Mouse (Mus musculus) forebrain, postnatal 0 days (tissue): ENCODE measurements around the gene Lrrc46. TPM values are rescaled to one million over a fixed set of nuclear protein-coding genes. Genes with fewer than 3 reads are reported as not detected.
A peak's percentile ranks its signal among the peaks of the same experiment; 100 is the strongest.

Experiments used
- ATAC-seq: fragments of 200-750 bp; cut with Nextera tagmentation; 2 replicates; pipeline ENCODE4 v1.8.0; 2017; ENCODE audit warnings: mild to moderate bottlenecking, moderate library complexity
- DNase-seq: peaks from one replicate; pipeline ENCODE4 v3.0.0-alpha.2; 2015
- H3K27ac ChIP-seq: fragments of 300-500 bp; sonication (generic); 2 replicates; pipeline ENCODE4 v1.5.1; 2014; ENCODE audit warnings: low read depth, mild to moderate bottlenecking, antibody characterized with exemption, low read length, moderate library complexity, mixed read lengths
- H3K27me3 ChIP-seq: fragments of 300-500 bp; sonication (generic); 2 replicates; pipeline ENCODE4 v1.6.1; 2014; ENCODE audit warnings: mild to moderate bottlenecking, low read length, mixed read lengths; ENCODE audit not compliant: insufficient read depth
- H3K36me3 ChIP-seq: fragments of 300-500 bp; sonication (generic); 2 replicates; pipeline ENCODE4 v1.6.1; 2014; ENCODE audit warnings: mild to moderate bottlenecking, moderate library complexity; ENCODE audit not compliant: insufficient read depth
- H3K4me1 ChIP-seq: fragments of 300-500 bp; sonication (generic); 2 replicates; pipeline ENCODE4 v1.6.1; 2014; ENCODE audit warnings: antibody characterized with exemption; ENCODE audit not compliant: insufficient read depth
- H3K4me2 ChIP-seq: fragments of 300-500 bp; sonication (generic); 2 replicates; pipeline ENCODE4 v1.6.1; 2014; ENCODE audit warnings: low read depth, mild to moderate bottlenecking, moderate library complexity
- H3K4me3 ChIP-seq: fragments of 300-500 bp; sonication (generic); 2 replicates; pipeline ENCODE4 v1.5.1; 2014; ENCODE audit warnings: low read depth, low read length, mixed read lengths
- H3K9ac ChIP-seq: fragments of 300-500 bp; sonication (generic); 2 replicates; pipeline ENCODE4 v1.6.1; 2014; ENCODE audit warnings: mild to moderate bottlenecking
- H3K9me3 ChIP-seq: fragments of 300-500 bp; sonication (generic); 2 replicates; pipeline ENCODE4 v1.6.1; 2016; ENCODE audit warnings: low read length
- CTCF ChIP-seq: sonication (generic); IDR thresholded peaks from 2 replicates; pipeline ENCODE4 v1.5.1; 2016; ENCODE audit warnings: antibody characterized with exemption, control low read depth, low read depth
- WGBS: fragments of 180-500 bp; shearing (Covaris S2); extraction: QIAGEN DNeasy Blood & Tissue Kit; methylation state at CpG from one replicate; pipeline ENCODE4 v1.1.7; 2014; 5-methylcytosine and 5-hydroxymethylcytosine counted together
- polyA plus RNA-seq: library from polyadenylated mRNA; unstranded; fragments of >200 nt; fragmentation: Nextera tagmentation; extraction: Ambion mirVana; gene quantifications from 2 replicates; pipeline ENCODE4 v1.2.1, GENCODE M21; 2015
- total RNA-seq: library from RNA; depleted of rRNA; stranded (reverse); fragments of >200 nt; gene quantifications from 2 replicates; pipeline ENCODE4 v1.2.3, GENCODE M21; 2014

The Lrrc46 gene
- total and polyA plus RNA-seq, 2 experiments from 2014 or later = 1.6 to 5.8 TPM

DNA sequence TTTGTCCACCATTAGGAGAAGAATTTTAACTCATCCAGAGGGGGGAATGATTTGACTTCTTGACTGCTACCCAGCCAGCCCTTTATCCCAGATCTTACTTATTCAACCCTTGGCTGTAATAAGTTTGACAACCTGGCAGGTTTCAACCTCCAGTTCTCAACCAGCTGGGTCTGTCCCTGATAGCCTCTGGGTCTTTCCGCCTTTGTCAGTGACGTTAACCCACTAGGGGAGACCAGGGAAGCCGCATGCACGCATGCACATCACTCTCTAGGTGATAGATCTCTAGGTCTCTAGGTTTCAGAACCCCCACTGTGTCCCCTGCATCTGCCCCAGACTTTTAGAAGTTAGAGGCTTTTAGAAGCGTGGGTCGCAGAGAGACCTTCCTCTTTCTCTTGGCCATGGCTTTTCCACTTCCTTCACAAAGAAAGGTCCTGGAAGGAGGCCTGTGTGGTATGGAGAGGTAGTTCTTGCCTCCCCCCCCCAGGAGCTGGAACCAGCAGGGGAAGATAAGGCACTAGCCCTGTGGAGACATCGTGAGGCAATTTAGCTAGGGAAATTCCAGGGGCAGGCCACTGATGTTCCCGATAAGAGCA, 31.9 kb downstream of the Lrrc46 start:
- ATAC-seq (no peak), DNase-seq (no peak)
- Histone ChIP-seq H3K36me3 (no peaks in the 10 kb centered on the region), H3K4me2 (no peak overlapping the region), H3K9ac (no peak overlapping the region), H3K27me3 (peaks cover 4% of the 10 kb centered on the region), H3K4me1 (no peaks in the 10 kb centered on the region), H3K27ac (no peak overlapping the region), H3K9me3 (no peaks in the 10 kb centered on the region), H3K4me3 (no peak overlapping the region)
- TF ChIP-seq CTCF = no peak
- 69% methylated on average over 8 of the region's 8 CpGs for WGBS

DNA sequence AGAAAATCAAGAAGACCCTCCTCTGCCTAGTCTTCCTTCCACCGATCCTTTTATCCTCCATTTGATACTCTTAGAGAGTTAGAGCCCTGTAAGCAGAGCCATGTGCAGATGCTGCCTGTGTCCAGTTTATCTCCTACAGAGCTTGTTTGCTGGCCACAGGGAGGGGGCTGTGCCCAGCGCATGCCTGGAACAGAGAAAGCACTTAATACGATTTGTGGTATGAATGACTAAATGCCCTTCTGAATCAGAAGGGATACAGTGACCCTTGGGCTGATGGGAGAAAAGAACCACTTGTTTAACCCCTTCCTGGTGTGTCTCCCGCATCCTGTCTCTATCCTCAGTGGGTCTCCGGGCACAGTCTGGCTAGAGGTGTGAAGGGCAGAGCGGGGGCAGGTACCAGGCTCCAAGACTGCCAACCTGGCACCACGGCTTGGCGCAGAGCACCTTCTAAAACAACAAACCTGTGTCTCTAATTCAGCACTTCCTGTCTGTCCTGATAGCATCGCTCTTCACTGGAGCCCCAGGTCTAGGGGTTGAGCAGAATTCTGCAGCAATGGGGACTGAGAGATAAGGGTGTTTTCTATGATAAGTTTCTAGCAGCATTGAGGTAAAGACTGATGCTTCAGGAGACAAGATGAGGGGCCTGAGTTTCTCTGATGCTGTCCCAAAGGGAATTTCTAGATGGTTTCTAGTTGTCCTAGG, 34.0 kb downstream of the Lrrc46 start:
- Histone ChIP-seq H3K9ac (no peak overlapping the region), H3K27ac (no peak overlapping the region), H3K4me2 (no peak overlapping the region), H3K4me1 (no peaks in the 10 kb centered on the region), H3K4me3 (no peak overlapping the region), H3K27me3 (no peaks in the 10 kb centered on the region; the same call in none of the 2 replicates), H3K36me3 (no peaks in the 10 kb centered on the region), H3K9me3 (no peaks in the 10 kb centered on the region)
- no peak for DNase-seq
- ATAC-seq = no peak
- 70% methylated on average over 9 of the region's 9 CpGs for WGBS
- no peak for TF ChIP-seq CTCF

DNA sequence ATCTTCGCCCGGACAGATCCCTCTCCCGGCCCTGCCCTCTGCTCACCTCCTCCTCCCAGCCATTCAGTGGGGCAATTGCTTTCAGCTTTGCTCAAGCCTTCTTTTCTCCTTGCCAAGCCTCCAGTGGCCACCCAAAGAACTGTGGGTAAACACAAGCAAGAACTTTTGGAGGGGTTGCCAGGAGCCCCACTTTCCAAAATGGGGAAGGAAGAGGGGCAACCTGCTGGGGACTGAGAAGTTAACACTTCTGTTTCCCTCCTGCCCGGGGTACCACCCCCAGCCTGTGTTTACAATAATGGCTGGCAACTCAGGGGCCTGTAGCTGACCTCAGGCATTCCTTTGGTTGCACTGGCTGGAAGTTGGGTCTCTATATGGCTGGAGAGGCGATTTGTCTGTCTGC, 38.0 kb downstream of the Lrrc46 start:
- Histone ChIP-seq H3K36me3 (no peaks in the 10 kb centered on the region), H3K27ac (no peak overlapping the region), H3K9me3 (no peaks in the 10 kb centered on the region), H3K4me1 (no peaks in the 10 kb centered on the region), H3K4me3 (no peak overlapping the region), H3K9ac (no peak overlapping the region), H3K4me2 (no peak overlapping the region), H3K27me3 (no peaks in the 10 kb centered on the region)
- no peak for DNase-seq
- whole genome bisulfite sequencing = 49% methylated on average over 5 of the region's 5 CpGs
- TF ChIP-seq CTCF = no peak
- no peak for ATAC-seq

DNA sequence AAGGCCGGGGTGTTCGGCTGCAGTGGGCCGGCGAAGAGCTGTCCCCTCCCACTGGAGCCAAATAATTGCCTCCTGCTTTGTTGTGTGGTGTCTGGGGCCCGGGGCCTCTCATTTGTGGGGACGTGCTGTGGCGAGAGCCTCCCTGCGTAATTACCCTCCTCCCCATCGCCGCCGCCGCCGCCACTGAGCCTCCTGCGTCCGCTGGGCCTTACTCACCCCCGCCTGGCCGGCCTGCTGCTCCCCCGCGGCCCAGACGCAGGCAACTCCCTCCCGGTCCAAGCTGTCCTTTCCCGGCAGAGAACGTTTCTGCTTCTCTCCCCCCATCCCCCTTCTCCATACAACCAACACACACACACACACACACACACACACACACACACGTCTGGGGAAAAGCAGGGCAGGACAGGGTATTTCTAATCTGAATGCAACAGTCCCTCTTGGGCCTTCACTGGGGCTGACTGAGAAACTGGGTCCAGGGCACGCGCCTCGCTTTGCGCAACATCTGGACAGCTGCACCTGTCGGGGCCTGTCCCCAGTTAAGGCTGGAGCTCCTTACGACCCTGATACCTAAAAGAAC, 43.7 kb downstream of the Lrrc46 start:
- TF ChIP-seq CTCF = no peak
- Histone ChIP-seq H3K9ac (peak overlapping the region; percentile 56), H3K36me3 (no peaks in the 10 kb centered on the region), H3K27me3 (no peaks in the 10 kb centered on the region), H3K27ac (no peak overlapping the region), H3K4me2 (peak overlapping the region; percentile 54), H3K4me3 (peak overlapping the region; percentile 32), H3K9me3 (no peaks in the 10 kb centered on the region), H3K4me1 (no peaks in the 10 kb centered on the region; the same call in 1 of the 2 replicates)
- ATAC-seq (peak; percentile 53), DNase-seq (peak; percentile 20)
- 5% methylated on average over 30 of the region's 30 CpGs for WGBS

DNA sequence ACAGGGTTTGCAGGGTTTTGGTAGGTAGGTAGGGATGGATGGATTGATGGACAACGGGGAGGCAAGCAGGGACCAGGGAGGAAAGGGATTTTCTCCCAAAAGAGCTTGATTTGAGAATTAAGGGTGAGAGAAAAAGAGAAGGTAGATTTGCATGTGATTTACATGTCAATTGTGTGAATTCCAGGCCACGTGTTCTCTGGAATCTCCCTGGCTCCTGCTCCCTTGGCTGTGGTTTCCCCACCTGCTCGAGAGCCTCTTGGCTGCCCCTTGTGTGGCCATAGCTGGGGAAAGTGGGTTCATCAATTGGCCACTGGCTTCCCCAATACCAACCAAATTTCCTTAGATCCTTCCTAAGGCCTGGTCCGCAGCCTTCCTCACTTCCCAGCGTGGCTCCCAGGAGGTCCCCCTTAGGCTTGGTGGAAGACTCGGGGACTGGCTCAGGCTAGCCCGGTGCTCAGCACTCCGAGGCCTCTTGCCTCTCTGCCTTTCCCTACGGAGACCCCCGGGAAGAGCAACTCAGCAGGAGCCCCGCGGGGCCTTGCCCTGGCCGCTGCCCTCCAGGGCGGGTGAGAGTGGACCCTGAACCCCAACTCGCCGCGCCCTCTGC, 44.3 kb downstream of the Lrrc46 start:
- 7% methylated on average over 17 of the region's 17 CpGs for WGBS
- DNase-seq = peak; percentile 37
- Histone ChIP-seq H3K27me3 (no peaks in the 10 kb centered on the region), H3K4me3 (peak overlapping the region; percentile 32), H3K36me3 (no peaks in the 10 kb centered on the region), H3K4me2 (peak overlapping the region; percentile 54), H3K4me1 (no peaks in the 10 kb centered on the region; the same call in 1 of the 2 replicates), H3K9ac (peak overlapping the region; percentile 56), H3K9me3 (no peaks in the 10 kb centered on the region), H3K27ac (no peak overlapping the region)
- peak; percentile 61 for ATAC-seq
- no peak for TF ChIP-seq CTCF

DNA sequence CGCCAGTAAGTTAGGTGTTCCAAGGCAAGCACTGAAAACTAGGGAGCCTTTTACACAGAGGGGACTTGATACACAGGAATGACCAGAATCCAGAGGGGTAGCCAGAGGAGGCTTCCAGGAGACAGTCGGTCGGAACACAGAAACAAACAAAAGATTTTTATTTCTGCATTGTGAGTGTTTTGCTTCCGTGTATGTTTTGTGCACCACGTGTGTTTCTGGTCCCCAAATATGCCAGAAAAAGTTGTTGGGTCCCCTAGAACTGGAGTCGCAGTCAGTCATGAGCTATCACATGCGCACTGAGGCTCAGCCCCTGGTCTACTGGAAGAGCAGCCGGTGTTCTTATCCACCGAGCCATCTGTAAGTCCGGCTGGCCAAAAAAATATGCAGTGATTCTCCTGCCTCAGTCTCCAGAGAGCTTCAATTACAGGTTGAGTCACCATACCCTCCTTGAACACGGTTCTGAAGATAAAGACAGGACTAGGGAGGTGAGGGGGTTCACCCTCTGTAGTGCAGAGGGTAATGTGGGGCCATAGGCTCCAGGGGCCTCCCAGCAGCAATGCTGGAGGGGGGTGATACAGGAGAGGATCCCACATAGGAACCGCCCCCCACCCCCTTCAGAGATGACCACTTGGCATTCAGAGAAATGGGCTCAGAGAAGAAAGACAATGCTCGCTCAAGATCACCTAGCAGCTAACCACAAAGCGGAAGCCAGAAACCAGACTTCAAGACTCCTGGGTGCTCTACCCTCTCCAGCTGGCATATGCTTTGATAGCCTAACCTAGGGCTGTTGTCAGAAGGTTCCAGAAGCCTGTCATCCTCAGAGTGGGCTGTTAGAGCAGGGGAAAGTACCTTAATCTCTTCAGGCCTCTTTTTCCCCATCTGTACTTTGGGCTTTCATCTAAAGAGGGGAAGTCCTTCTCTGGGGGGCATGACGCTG, 45.1 kb downstream of the Lrrc46 start:
- H3K4me3 ChIP-seq = no peak overlapping the region
- DNase-seq (no peak), ATAC-seq (no peak)
- 78% methylated on average over 15 of the region's 15 CpGs for WGBS
- no peaks in the 10 kb centered on the region for H3K36me3 ChIP-seq
- H3K27me3 ChIP-seq = no peaks in the 10 kb centered on the region
- TF ChIP-seq CTCF = no peak
- H3K4me2 ChIP-seq = no peak overlapping the region
- H3K27ac ChIP-seq = no peak overlapping the region
- no peaks in the 10 kb centered on the region; the same call in 1 of the 2 replicates for H3K4me1 ChIP-seq
- no peak overlapping the region for H3K9ac ChIP-seq
- no peaks in the 10 kb centered on the region for H3K9me3 ChIP-seq
